Mouse (Mus musculus): Measurements from ENCODE around the gene Glb1. TPM values are rescaled to one million over a fixed set of nuclear protein-coding genes. Genes with fewer than 3 reads are reported as not detected.

Gene Glb1
- polyA plus RNA-seq, 1 experiment from 2014 or later: 37.3 TPM

GRCm38 (mm10) chr9:114448700-114449099 is 47.8 kb downstream of the Glb1 start:
- no peak overlapping the region for H3K4me3 ChIP-seq (replicated peaks)
- H3K27ac ChIP-seq (replicated peaks): no peak overlapping the region
- no peak overlapping the region for H3K4me2 ChIP-seq (replicated peaks)
- no peaks in the 10 kb centered on the region for H3K9me3 ChIP-seq (replicated peaks)
- H3K36me3 ChIP-seq: no peaks in the 10 kb centered on the region
- H3K4me1 ChIP-seq: no peaks in the 10 kb centered on the region
- no peak for ATAC-seq (ENCODE audit: insufficient number of reproducible peaks, low FRiP score, low TSS enrichment, low read depth)
- no peak overlapping the region for H3K9ac ChIP-seq
- H3K27me3 ChIP-seq: no peaks in the 10 kb centered on the region
- whole genome bisulfite sequencing: 76% methylated on average over 5 of the region's 5 CpGs

- no peak overlapping the region for H3K4me2 ChIP-seq (replicated peaks)
- no peak overlapping the region for H3K4me3 ChIP-seq (replicated peaks)
- H3K36me3 ChIP-seq: no peaks in the 10 kb centered on the region
- no peak for ATAC-seq (ENCODE audit: insufficient number of reproducible peaks, low FRiP score, low TSS enrichment, low read depth)
- WGBS: 87% methylated on average over 13 of the region's 13 CpGs
- H3K27ac ChIP-seq (replicated peaks): no peak overlapping the region
- no peaks in the 10 kb centered on the region for H3K27me3 ChIP-seq
- no peaks in the 10 kb centered on the region for H3K4me1 ChIP-seq
- H3K9ac ChIP-seq: no peak overlapping the region
- H3K9me3 ChIP-seq (replicated peaks): no peaks in the 10 kb centered on the region
These were observed 48.4 kb downstream of the Glb1 start for GRCm38 (mm10) chr9:114449120-114449754.

GRCm38 (mm10) chr9:114451615-114452014 is 50.7 kb downstream of the Glb1 start:
- no peak overlapping the region for H3K9ac ChIP-seq
- no peaks in the 10 kb centered on the region for H3K9me3 ChIP-seq (replicated peaks)
- H3K4me2 ChIP-seq (replicated peaks): no peak overlapping the region
- WGBS: 77% methylated on average over 7 of the region's 7 CpGs
- H3K36me3 ChIP-seq: 0 out of 2 replicates have a peak, but pooled peaks cover 3% of the 10 kb centered on the region
- H3K4me1 ChIP-seq: no peaks in the 10 kb centered on the region
- no peak overlapping the region for H3K4me3 ChIP-seq (replicated peaks)
- H3K27me3 ChIP-seq: no peaks in the 10 kb centered on the region
- no peak for ATAC-seq (ENCODE audit: insufficient number of reproducible peaks, low FRiP score, low TSS enrichment, low read depth)
- H3K27ac ChIP-seq (replicated peaks): no peak overlapping the region

- peaks cover 6% of the 10 kb centered on the region; the same call in 1 of the 2 replicates for H3K36me3 ChIP-seq
- no peak overlapping the region for H3K27ac ChIP-seq (replicated peaks)
- H3K4me1 ChIP-seq: no peaks in the 10 kb centered on the region
- no peak overlapping the region for H3K4me2 ChIP-seq (replicated peaks)
- ATAC-seq (ENCODE audit: insufficient number of reproducible peaks, low FRiP score, low TSS enrichment, low read depth): no peak
- no peaks in the 10 kb centered on the region for H3K27me3 ChIP-seq
- H3K9ac ChIP-seq: no peak overlapping the region
- 89% methylated on average over 6 of the region's 6 CpGs for WGBS
- H3K9me3 ChIP-seq (replicated peaks): no peaks in the 10 kb centered on the region
- H3K4me3 ChIP-seq (replicated peaks): no peak overlapping the region
These were observed 51.5 kb downstream of the Glb1 start for GRCm38 (mm10) chr9:114452418-114452817.

GRCm38 (mm10) chr9:114455420-114455819 is 54.5 kb downstream of the Glb1 start:
- Histone ChIP-seq H3K27ac (replicated peaks) (no peak overlapping the region), H3K36me3 (peaks cover 16% of the 10 kb centered on the region), H3K4me3 (replicated peaks) (no peak overlapping the region), H3K4me2 (replicated peaks) (no peak overlapping the region), H3K27me3 (no peaks in the 10 kb centered on the region), H3K4me1 (no peaks in the 10 kb centered on the region), H3K9me3 (replicated peaks) (no peaks in the 10 kb centered on the region), H3K9ac (no peak overlapping the region)
- ATAC-seq (ENCODE audit: insufficient number of reproducible peaks, low FRiP score, low TSS enrichment, low read depth): no peak
- WGBS: 59% methylated on average over 2 of the region's 2 CpGs

- 63% methylated on average over 3 of the region's 3 CpGs for WGBS
- H3K9me3 ChIP-seq (replicated peaks): no peaks in the 10 kb centered on the region
- H3K4me2 ChIP-seq (replicated peaks): no peak overlapping the region
- no peak overlapping the region for H3K9ac ChIP-seq
- ATAC-seq (ENCODE audit: insufficient number of reproducible peaks, low FRiP score, low TSS enrichment, low read depth): no peak
- H3K27ac ChIP-seq (replicated peaks): no peak overlapping the region
- no peaks in the 10 kb centered on the region for H3K27me3 ChIP-seq
- no peaks in the 10 kb centered on the region for H3K4me1 ChIP-seq
- H3K36me3 ChIP-seq: peaks cover 32% of the 10 kb centered on the region
- no peak overlapping the region for H3K4me3 ChIP-seq (replicated peaks)
These were observed 57.6 kb downstream of the Glb1 start for GRCm38 (mm10) chr9:114458436-114458835.

GRCm38 (mm10) chr9:114462569-114462968 is 61.7 kb downstream of the Glb1 start:
- no peaks in the 10 kb centered on the region for H3K4me1 ChIP-seq
- H3K27ac ChIP-seq (replicated peaks): no peak overlapping the region
- no peak overlapping the region for H3K4me2 ChIP-seq (replicated peaks)
- H3K36me3 ChIP-seq: peaks cover 47% of the 10 kb centered on the region
- H3K9me3 ChIP-seq (replicated peaks): no peaks in the 10 kb centered on the region
- no peak overlapping the region for H3K4me3 ChIP-seq (replicated peaks)
- H3K27me3 ChIP-seq: no peaks in the 10 kb centered on the region
- ATAC-seq (ENCODE audit: insufficient number of reproducible peaks, low FRiP score, low TSS enrichment, low read depth): no peak
- no peak overlapping the region for H3K9ac ChIP-seq
- 90% methylated on average over 7 of the region's 7 CpGs for WGBS

GRCm38 (mm10) chr9:114465442-114465841 is 64.6 kb downstream of the Glb1 start:
- H3K4me3 ChIP-seq (replicated peaks): no peak overlapping the region
- H3K9ac ChIP-seq: no peak overlapping the region
- H3K4me2 ChIP-seq (replicated peaks): no peak overlapping the region
- WGBS: 80% methylated on average over 6 of the region's 6 CpGs
- no peak for ATAC-seq (ENCODE audit: insufficient number of reproducible peaks, low FRiP score, low TSS enrichment, low read depth)
- H3K4me1 ChIP-seq: no peaks in the 10 kb centered on the region
- H3K9me3 ChIP-seq (replicated peaks): no peaks in the 10 kb centered on the region
- no peaks in the 10 kb centered on the region for H3K27me3 ChIP-seq
- peaks cover 38% of the 10 kb centered on the region for H3K36me3 ChIP-seq
- H3K27ac ChIP-seq (replicated peaks): no peak overlapping the region

GRCm38 (mm10) chr9:114466871-114467270 is 66.0 kb downstream of the Glb1 start:
- H3K36me3 ChIP-seq: peaks cover 28% of the 10 kb centered on the region
- no peaks in the 10 kb centered on the region for H3K9me3 ChIP-seq (replicated peaks)
- H3K4me2 ChIP-seq (replicated peaks): no peak overlapping the region
- no peak overlapping the region for H3K27ac ChIP-seq (replicated peaks)
- H3K4me3 ChIP-seq (replicated peaks): no peak overlapping the region
- H3K9ac ChIP-seq: no peak overlapping the region
- H3K4me1 ChIP-seq: no peaks in the 10 kb centered on the region
- WGBS: 61% methylated on average over 7 of the region's 7 CpGs
- ATAC-seq (ENCODE audit: insufficient number of reproducible peaks, low FRiP score, low TSS enrichment, low read depth): no peak
- no peaks in the 10 kb centered on the region for H3K27me3 ChIP-seq

GRCm38 (mm10) chr9:114468217-114468616 is 67.3 kb downstream of the Glb1 start:
- 80% methylated on average over 5 of the region's 5 CpGs for WGBS
- ATAC-seq (ENCODE audit: insufficient number of reproducible peaks, low FRiP score, low TSS enrichment, low read depth): no peak
- Histone ChIP-seq H3K9ac (no peak overlapping the region), H3K36me3 (peaks cover 22% of the 10 kb centered on the region), H3K9me3 (replicated peaks) (no peaks in the 10 kb centered on the region), H3K27ac (replicated peaks) (no peak overlapping the region), H3K27me3 (no peaks in the 10 kb centered on the region), H3K4me1 (no peaks in the 10 kb centered on the region), H3K4me3 (replicated peaks) (no peak overlapping the region), H3K4me2 (replicated peaks) (no peak overlapping the region)

- peaks cover 20% of the 10 kb centered on the region for H3K36me3 ChIP-seq
- H3K9ac ChIP-seq: no peak overlapping the region
- H3K9me3 ChIP-seq (replicated peaks): no peaks in the 10 kb centered on the region
- no peak overlapping the region for H3K27ac ChIP-seq (replicated peaks)
- no peak overlapping the region for H3K4me3 ChIP-seq (replicated peaks)
- 90% methylated on average over 4 of the region's 4 CpGs for WGBS
- no peak overlapping the region for H3K4me2 ChIP-seq (replicated peaks)
- no peaks in the 10 kb centered on the region for H3K27me3 ChIP-seq
- no peaks in the 10 kb centered on the region for H3K4me1 ChIP-seq
- ATAC-seq (ENCODE audit: insufficient number of reproducible peaks, low FRiP score, low TSS enrichment, low read depth): no peak
These were observed 67.8 kb downstream of the Glb1 start for GRCm38 (mm10) chr9:114468701-114469100.

GRCm38 (mm10) chr9:114471892-114472291 is 71.0 kb downstream of the Glb1 start:
- ATAC-seq (ENCODE audit: insufficient number of reproducible peaks, low FRiP score, low TSS enrichment, low read depth): no peak
- Histone ChIP-seq H3K9ac (no peak overlapping the region), H3K4me2 (replicated peaks) (no peak overlapping the region), H3K27ac (replicated peaks) (no peak overlapping the region), H3K36me3 (no peaks in the 10 kb centered on the region), H3K4me1 (no peaks in the 10 kb centered on the region), H3K4me3 (replicated peaks) (no peak overlapping the region), H3K9me3 (replicated peaks) (no peaks in the 10 kb centered on the region), H3K27me3 (no peaks in the 10 kb centered on the region)
- WGBS: 71% methylated on average over 7 of the region's 7 CpGs
